Mouse (Mus musculus) adrenal gland, adult 10 weeks (tissue): ENCODE results near the gene Ell2. TPM values are rescaled to one million over a fixed set of nuclear protein-coding genes. Genes with fewer than 3 reads are reported as not detected.

ENCODE experiments used
- polyA plus RNA-seq: library from polyadenylated mRNA; stranded (reverse); fragments of 350-450 nt; fragmentation: Illumina TruSeq; extraction: RNeasy Lipid Tissue Mini Kit (QIAGEN cat#74804); gene quantifications from one replicate; pipeline ENCODE4 v1.2.3, GENCODE M21; 2014; ENCODE audit warnings: low read depth, low replicate concordance

The Ell2 gene
- 71.0 TPM for polyA plus RNA-seq

DNA sequence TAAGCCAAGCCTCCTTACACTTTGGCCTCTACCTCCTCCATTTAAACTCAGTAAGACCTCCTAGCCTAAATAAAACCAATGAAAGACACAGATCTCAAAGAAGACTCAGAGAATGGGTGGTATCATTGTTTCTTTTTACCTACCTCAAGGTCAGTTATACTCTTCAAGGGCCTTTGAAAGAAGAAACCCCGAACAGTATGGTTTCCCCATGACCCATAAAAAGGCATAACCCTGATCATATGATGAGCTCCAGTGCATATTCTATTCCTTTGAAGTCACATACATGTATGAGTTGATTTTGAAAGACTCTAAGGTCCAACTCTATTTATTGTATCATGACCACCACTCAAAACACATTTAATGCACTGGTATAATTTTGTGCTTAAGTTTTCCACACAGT lies at the start of gene Ell2:
Gene Ell2, plus strand, starts transcription at position 301 of the 400 bp plus-strand sequence.

Other genes starting within 250 kb of the Ell2 start
- 22.9 TPM for gene Glrx, start 133.1 kb downstream of the Ell2 start, polyA plus RNA-seq
- gene Rhobtb3, start 237.2 kb downstream of the Ell2 start, polyA plus RNA-seq: 18.6 TPM